Mouse (Mus musculus): ENCODE measurements around the gene Cbl. TPM values are rescaled to one million over a fixed set of nuclear protein-coding genes. Genes with fewer than 3 reads are reported as not detected.

Cbl gene
- polyA plus RNA-seq, 1 experiment, result 279 TPM

- TF ChIP-seq POLR2A (IDR thresholded peaks at IDR 0.05; ENCODE audit: insufficient read depth, low read depth, low read length) (no peak), CTCF (IDR thresholded peaks at IDR 0.05; ENCODE audit: insufficient read depth, low read depth, low read length) (no peak)
- Histone ChIP-seq H3K27ac (ENCODE audit: insufficient read depth, low read depth, low read length) (no peak overlapping the region), H3K4me1 (ENCODE audit: control insufficient read depth, insufficient read depth, low read length) (peaks cover 52% of the 10 kb centered on the region), H3K4me3 (ENCODE audit: insufficient read depth, low read depth, low read length) (no peak overlapping the region)
- 69% methylated on average over 31 of the region's 31 CpGs for WGBS
Measured at GRCm38 (mm10) chr9:44108269-44109055, 125.4 kb downstream of the Cbl start.

GRCm38 (mm10) chr9:44107557-44108179 is 126.2 kb downstream of the Cbl start:
- Histone ChIP-seq H3K4me3 (ENCODE audit: insufficient read depth, low read depth, low read length) (peak overlapping the region; percentile 16), H3K27ac (ENCODE audit: insufficient read depth, low read depth, low read length) (peak overlapping the region; percentile 49), H3K4me1 (ENCODE audit: control insufficient read depth, insufficient read depth, low read length) (peaks cover 51% of the 10 kb centered on the region)
- WGBS, result 28% methylated on average over 25 of the region's 25 CpGs
- TF ChIP-seq POLR2A (IDR thresholded peaks at IDR 0.05; ENCODE audit: insufficient read depth, low read depth, low read length) (no peak), CTCF (IDR thresholded peaks at IDR 0.05; ENCODE audit: insufficient read depth, low read depth, low read length) (peak; percentile 58)

GRCm38 (mm10) chr9:44107110-44107509 is 126.7 kb downstream of the Cbl start, which contains the start of gene C1qtnf5:
Gene C1qtnf5 (plus strand): TSS chr9:44107245.
- TF ChIP-seq CTCF (IDR thresholded peaks at IDR 0.05; ENCODE audit: insufficient read depth, low read depth, low read length) (no peak), POLR2A (IDR thresholded peaks at IDR 0.05; ENCODE audit: insufficient read depth, low read depth, low read length) (peak; percentile 16; the same call in 1 of the 2 replicates)
- peaks cover 45% of the 10 kb centered on the region for H3K4me1 ChIP-seq (ENCODE audit: control insufficient read depth, insufficient read depth, low read length)
- H3K27ac ChIP-seq (ENCODE audit: insufficient read depth, low read depth, low read length), result peak within 1 kb of the TSS; percentile 49
- H3K4me3 ChIP-seq (ENCODE audit: insufficient read depth, low read depth, low read length), result peak within 1 kb of the TSS; percentile 16
- WGBS, result 20% methylated on average over 8 of the region's 8 CpGs

DNA sequence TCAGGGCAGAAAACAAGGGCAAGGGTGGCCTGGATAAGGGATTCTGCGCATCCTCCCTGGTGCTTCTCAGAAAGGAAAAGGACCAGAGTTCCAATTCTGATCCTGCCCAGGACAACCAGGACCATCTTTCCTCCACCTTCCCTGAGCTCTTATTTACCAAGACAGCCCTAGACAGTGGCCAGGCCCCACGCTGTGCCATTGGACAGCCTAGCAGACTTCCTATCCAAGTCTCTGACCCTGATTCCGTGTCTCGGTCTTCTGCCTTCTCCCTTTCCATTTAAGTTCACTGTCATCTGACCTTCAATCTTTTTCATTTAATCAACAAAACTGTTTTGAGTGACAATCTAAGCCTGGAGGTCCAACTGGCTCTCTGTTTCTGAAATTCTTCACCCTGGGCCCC is 127.3 kb downstream of the Cbl start:
- H3K4me3 ChIP-seq (ENCODE audit: insufficient read depth, low read depth, low read length), result no peak overlapping the region
- WGBS, result 63% methylated on average over 4 of the region's 4 CpGs
- H3K4me1 ChIP-seq (ENCODE audit: control insufficient read depth, insufficient read depth, low read length), result peaks cover 41% of the 10 kb centered on the region
- TF ChIP-seq CTCF (IDR thresholded peaks at IDR 0.05; ENCODE audit: insufficient read depth, low read depth, low read length) (no peak), POLR2A (IDR thresholded peaks at IDR 0.05; ENCODE audit: insufficient read depth, low read depth, low read length) (no peak)
- 0 out of 2 replicates have a peak overlapping the region, but pooled peaks have one; percentile 35 for H3K27ac ChIP-seq (ENCODE audit: insufficient read depth, low read depth, low read length)

GRCm38 (mm10) chr9:44106182-44106581 is 127.7 kb downstream of the Cbl start:
- no peak overlapping the region for H3K4me3 ChIP-seq (ENCODE audit: insufficient read depth, low read depth, low read length)
- peaks cover 41% of the 10 kb centered on the region for H3K4me1 ChIP-seq (ENCODE audit: control insufficient read depth, insufficient read depth, low read length)
- no peak overlapping the region for H3K27ac ChIP-seq (ENCODE audit: insufficient read depth, low read depth, low read length)
- WGBS, result 53% methylated on average over 7 of the region's 7 CpGs
- no peak for TF ChIP-seq POLR2A (IDR thresholded peaks at IDR 0.05; ENCODE audit: insufficient read depth, low read depth, low read length)
- no peak for TF ChIP-seq CTCF (IDR thresholded peaks at IDR 0.05; ENCODE audit: insufficient read depth, low read depth, low read length)

GRCm38 (mm10) chr9:44105781-44106180 is 128.1 kb downstream of the Cbl start:
- H3K27ac ChIP-seq (ENCODE audit: insufficient read depth, low read depth, low read length), result no peak overlapping the region
- no peak for TF ChIP-seq CTCF (IDR thresholded peaks at IDR 0.05; ENCODE audit: insufficient read depth, low read depth, low read length)
- no peak for TF ChIP-seq POLR2A (IDR thresholded peaks at IDR 0.05; ENCODE audit: insufficient read depth, low read depth, low read length)
- 80% methylated on average over 10 of the region's 10 CpGs for WGBS
- no peak overlapping the region for H3K4me3 ChIP-seq (ENCODE audit: insufficient read depth, low read depth, low read length)
- peaks cover 41% of the 10 kb centered on the region for H3K4me1 ChIP-seq (ENCODE audit: control insufficient read depth, insufficient read depth, low read length)

DNA sequence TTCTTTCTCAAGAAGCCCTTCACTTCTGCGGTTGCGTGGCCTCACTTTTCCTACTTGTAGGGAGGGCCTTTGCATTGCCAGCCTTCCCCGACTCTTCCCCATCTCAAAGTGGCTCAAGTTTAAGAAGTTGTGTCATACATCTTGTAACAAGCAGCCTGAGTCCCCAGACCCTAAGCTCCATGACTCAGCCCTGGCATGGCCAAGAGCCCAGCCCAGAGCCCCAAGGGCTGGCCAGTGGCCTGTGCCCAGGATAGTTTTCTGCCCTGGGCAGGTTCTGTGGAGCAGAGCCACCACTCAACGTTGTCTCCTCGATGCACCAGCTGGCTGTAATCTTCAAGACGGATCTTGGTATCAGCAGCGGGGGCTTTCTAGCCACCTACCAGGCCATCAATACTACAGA is 129.0 kb downstream of the Cbl start:
- H3K27ac ChIP-seq (ENCODE audit: insufficient read depth, low read depth, low read length), result no peak overlapping the region
- 88% methylated on average over 7 of the region's 7 CpGs for WGBS
- H3K4me1 ChIP-seq (ENCODE audit: control insufficient read depth, insufficient read depth, low read length), result peaks cover 36% of the 10 kb centered on the region
- no peak overlapping the region for H3K4me3 ChIP-seq (ENCODE audit: insufficient read depth, low read depth, low read length)
- no peak for TF ChIP-seq CTCF (IDR thresholded peaks at IDR 0.05; ENCODE audit: insufficient read depth, low read depth, low read length)
- no peak for TF ChIP-seq POLR2A (IDR thresholded peaks at IDR 0.05; ENCODE audit: insufficient read depth, low read depth, low read length)

DNA sequence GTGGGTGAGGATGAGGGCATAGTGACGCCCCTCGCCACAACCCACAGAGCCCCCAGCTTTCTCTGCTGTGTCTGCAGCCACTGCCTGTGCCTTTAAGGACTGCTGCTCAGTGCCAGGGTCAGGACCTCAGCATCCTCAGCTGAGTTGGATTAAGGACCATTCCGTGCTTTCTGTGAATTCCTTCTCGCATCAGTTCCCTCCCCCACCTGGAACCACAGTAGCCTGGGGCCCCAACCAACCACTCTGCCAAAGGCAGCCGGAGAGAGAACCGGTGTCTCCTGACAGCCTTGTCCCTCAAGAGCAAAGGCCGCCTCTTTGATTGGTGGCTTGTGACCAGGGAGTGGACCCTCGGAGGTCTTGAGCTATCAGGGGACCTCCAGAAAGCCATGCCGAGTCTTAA is 132.4 kb downstream of the Cbl start, which contains the start of gene Mfrp:
Mfrp (plus strand) TSS at position 240 of the 400 bp plus-strand sequence.
- 82% methylated on average over 9 of the region's 9 CpGs for WGBS
- H3K27ac ChIP-seq (ENCODE audit: insufficient read depth, low read depth, low read length), result no peak within 1 kb of the TSS

DNA sequence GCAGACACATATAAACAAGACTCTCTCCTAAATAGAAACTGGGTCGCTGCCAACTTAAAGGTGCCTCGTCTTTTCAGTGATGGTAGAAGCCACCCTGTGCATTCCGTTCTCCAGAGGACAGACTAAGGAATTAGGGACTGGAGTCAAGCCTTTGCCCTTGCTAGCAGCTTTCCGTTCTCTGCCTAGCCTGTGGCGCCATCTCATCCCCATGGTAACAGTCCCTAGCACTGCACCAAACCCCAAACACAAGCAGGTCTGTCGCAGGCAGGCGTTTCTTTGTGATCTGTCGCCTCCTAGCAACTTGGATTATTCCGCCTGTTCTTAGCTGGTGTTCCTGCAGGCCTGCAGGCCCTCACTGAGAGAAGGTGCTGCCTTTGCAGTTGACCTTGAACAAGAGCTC is 137.3 kb downstream of the Cbl start:
- WGBS, result 19% methylated on average over 9 of the region's 9 CpGs
- peaks cover 15% of the 10 kb centered on the region for H3K4me1 ChIP-seq (ENCODE audit: control insufficient read depth, insufficient read depth, low read length)
- no peak for TF ChIP-seq POLR2A (IDR thresholded peaks at IDR 0.05; ENCODE audit: insufficient read depth, low read depth, low read length)
- TF ChIP-seq CTCF (IDR thresholded peaks at IDR 0.05; ENCODE audit: insufficient read depth, low read depth, low read length), result no peak
- peak overlapping the region; percentile 96 for H3K27ac ChIP-seq (ENCODE audit: insufficient read depth, low read depth, low read length)
- no peak overlapping the region for H3K4me3 ChIP-seq (ENCODE audit: insufficient read depth, low read depth, low read length)

More for the DNA sequence above, 132.4 kb downstream of the Cbl start, which contains the start of gene Mfrp:
- TF ChIP-seq CTCF (IDR thresholded peaks at IDR 0.05; ENCODE audit: insufficient read depth, low read depth, low read length) (no peak), POLR2A (IDR thresholded peaks at IDR 0.05; ENCODE audit: insufficient read depth, low read depth, low read length) (no peak)
- Histone ChIP-seq H3K4me3 (ENCODE audit: insufficient read depth, low read depth, low read length) (no peak within 1 kb of the TSS), H3K4me1 (ENCODE audit: control insufficient read depth, insufficient read depth, low read length) (peaks cover 12% of the 10 kb centered on the region)

Data from olfactory bulb, adult 2 months (tissue).